Mouse (Mus musculus): Measurements from ENCODE around the gene Skap2. TPM values are rescaled to one million over a fixed set of nuclear protein-coding genes. Genes with fewer than 3 reads are reported as not detected.

Skap2 gene
- polyA plus RNA-seq, 1 experiment: 59.1 TPM

- Histone ChIP-seq H3K4me1 (ENCODE audit: control insufficient read depth, insufficient read depth, low read length) (no peaks in the 10 kb centered on the region), H3K4me3 (ENCODE audit: insufficient read depth, low read length) (no peak overlapping the region), H3K27ac (ENCODE audit: insufficient read depth, low read length) (no peak overlapping the region)
- TF ChIP-seq POLR2A (IDR thresholded peaks at IDR 0.05; ENCODE audit: low read depth, low read length) (no peak), CTCF (IDR thresholded peaks at IDR 0.05; ENCODE audit: borderline replicate concordance, insufficient read depth, low read length) (no peak)
Observed at GRCm38 (mm10) chr6:51958992-51959391, 53.4 kb downstream of the Skap2 start.

- Histone ChIP-seq H3K27ac (ENCODE audit: insufficient read depth, low read length) (no peak overlapping the region), H3K4me3 (ENCODE audit: insufficient read depth, low read length) (no peak overlapping the region), H3K4me1 (ENCODE audit: control insufficient read depth, insufficient read depth, low read length) (no peaks in the 10 kb centered on the region)
- TF ChIP-seq POLR2A (IDR thresholded peaks at IDR 0.05; ENCODE audit: low read depth, low read length): no peak
- no peak for TF ChIP-seq CTCF (IDR thresholded peaks at IDR 0.05; ENCODE audit: borderline replicate concordance, insufficient read depth, low read length)
Observed at GRCm38 (mm10) chr6:51956048-51956792, 56.1 kb downstream of the Skap2 start.

DNA sequence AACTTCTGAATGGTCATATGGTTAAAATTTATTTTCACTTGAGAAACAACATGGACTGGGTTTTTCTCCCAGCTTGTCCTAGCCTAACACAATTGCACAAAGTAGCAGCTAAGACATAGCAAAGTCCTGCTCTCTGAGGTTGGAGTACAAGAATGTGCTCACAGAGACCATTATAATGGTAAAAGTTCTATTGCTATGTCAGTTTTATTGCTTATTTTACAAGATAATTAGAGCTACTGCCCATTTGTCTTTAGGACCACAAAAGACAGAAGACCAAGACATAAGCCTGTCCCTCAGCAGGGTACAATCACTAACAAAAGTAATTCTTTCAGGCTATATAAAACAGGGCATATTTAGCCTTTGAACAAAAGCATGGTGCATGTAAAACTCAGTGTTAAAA lies 64.7 kb downstream of the Skap2 start:
- Histone ChIP-seq H3K4me3 (ENCODE audit: insufficient read depth, low read length) (no peak overlapping the region), H3K27ac (ENCODE audit: insufficient read depth, low read length) (no peak overlapping the region), H3K4me1 (ENCODE audit: control insufficient read depth, insufficient read depth, low read length) (no peaks in the 10 kb centered on the region)
- TF ChIP-seq POLR2A (IDR thresholded peaks at IDR 0.05; ENCODE audit: low read depth, low read length): no peak

DNA sequence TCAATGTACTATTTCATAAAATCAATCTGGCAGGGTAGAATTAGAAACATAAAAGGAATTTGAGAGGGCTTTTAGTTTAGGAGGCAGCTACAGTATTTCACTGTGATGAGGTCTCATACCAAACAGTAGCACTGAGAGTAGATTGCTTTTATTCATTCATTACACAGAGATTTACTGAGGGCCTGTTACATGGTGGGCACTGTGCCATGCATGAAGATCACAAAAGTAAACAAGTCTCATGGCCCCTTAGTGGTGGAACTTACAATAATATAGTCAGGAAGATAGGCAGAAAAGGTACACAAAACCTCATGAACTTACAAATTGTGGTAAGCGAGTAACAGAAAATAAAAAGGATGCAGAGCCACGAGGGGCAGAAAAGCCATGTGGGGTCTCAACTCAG lies 67.4 kb downstream of the Skap2 start:
- Histone ChIP-seq H3K4me3 (ENCODE audit: insufficient read depth, low read length) (no peak overlapping the region), H3K4me1 (ENCODE audit: control insufficient read depth, insufficient read depth, low read length) (no peaks in the 10 kb centered on the region), H3K27ac (ENCODE audit: insufficient read depth, low read length) (no peak overlapping the region)
- TF ChIP-seq POLR2A (IDR thresholded peaks at IDR 0.05; ENCODE audit: low read depth, low read length) (no peak), CTCF (IDR thresholded peaks at IDR 0.05; ENCODE audit: borderline replicate concordance, insufficient read depth, low read length) (no peak)

DNA sequence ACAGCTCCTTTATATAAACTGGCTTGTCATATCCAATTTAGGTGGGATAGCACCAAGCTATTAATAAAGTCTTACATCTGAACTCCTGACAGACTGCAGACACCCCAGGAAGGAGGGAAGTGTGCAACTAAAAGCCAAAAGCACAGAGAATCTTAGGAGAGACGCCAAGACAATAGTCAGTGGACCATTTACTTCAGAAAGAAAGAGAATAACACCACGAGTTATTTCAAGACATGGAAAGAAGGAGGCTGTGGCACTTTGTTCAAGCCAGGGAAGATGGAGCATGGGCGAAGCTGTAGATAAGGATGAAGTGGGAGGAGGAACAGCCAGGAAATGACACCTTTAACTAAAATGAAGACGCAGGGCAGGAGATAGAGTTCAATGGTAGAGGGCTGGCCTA lies 78.4 kb downstream of the Skap2 start:
- no peaks in the 10 kb centered on the region for H3K4me1 ChIP-seq (ENCODE audit: control insufficient read depth, insufficient read depth, low read length)
- TF ChIP-seq CTCF (IDR thresholded peaks at IDR 0.05; ENCODE audit: borderline replicate concordance, insufficient read depth, low read length): no peak
- no peak for TF ChIP-seq POLR2A (IDR thresholded peaks at IDR 0.05; ENCODE audit: low read depth, low read length)
- no peak overlapping the region for H3K4me3 ChIP-seq (ENCODE audit: insufficient read depth, low read length)
- no peak overlapping the region for H3K27ac ChIP-seq (ENCODE audit: insufficient read depth, low read length)

DNA sequence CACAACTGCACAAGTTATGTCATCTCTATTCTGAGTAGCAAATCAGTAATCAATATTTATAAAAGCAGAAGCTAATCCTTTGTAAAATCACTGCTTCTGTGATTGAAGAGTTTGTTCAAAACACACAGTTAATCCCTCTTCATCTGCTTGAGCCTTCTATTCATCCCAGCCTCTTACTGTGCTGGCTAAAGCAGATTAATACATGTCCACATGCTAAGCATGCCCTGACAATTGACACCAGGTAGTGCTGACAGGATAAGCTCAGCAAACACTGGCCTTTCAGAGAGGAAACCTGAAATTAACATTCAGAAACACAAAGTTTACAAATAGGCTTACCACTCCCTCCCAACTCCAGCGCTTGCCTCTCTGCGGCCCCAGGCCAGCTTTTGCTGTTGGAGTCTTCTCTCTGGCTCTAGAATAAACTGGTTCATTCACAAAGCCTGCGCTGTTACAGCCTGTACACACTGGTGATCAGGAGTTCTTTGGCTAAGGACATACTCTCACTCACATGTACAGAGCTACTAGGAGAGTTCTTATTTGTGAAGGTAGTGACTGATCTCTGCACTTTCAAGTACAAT lies 79.2 kb downstream of the Skap2 start:
- H3K27ac ChIP-seq (ENCODE audit: insufficient read depth, low read length): no peak overlapping the region
- TF ChIP-seq POLR2A (IDR thresholded peaks at IDR 0.05; ENCODE audit: low read depth, low read length): no peak
- no peak for TF ChIP-seq CTCF (IDR thresholded peaks at IDR 0.05; ENCODE audit: borderline replicate concordance, insufficient read depth, low read length)
- H3K4me3 ChIP-seq (ENCODE audit: insufficient read depth, low read length): no peak overlapping the region
- H3K4me1 ChIP-seq (ENCODE audit: control insufficient read depth, insufficient read depth, low read length): no peaks in the 10 kb centered on the region

DNA sequence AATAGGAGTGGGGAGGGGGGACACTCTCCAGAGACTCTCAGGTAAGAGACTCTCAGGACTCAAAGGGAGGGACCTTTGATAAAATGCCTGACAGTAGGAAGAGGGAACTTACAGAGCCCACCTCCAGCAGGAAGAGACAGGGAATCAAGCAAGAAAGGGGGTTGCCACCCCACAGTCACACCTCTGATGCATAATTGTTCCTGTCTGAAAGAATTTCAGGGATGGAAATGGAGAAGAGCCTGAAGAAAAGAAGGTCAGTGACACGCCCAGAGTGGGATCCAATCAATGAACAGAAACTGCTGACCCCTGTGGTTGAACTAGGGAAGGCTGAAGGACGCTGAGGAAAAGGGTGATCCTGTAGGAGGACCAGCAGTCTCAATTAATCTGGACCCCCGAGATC lies 85.2 kb downstream of the Skap2 start:
- H3K27ac ChIP-seq (ENCODE audit: insufficient read depth, low read length): no peak overlapping the region
- no peaks in the 10 kb centered on the region for H3K4me1 ChIP-seq (ENCODE audit: control insufficient read depth, insufficient read depth, low read length)
- H3K4me3 ChIP-seq (ENCODE audit: insufficient read depth, low read length): no peak overlapping the region
- TF ChIP-seq CTCF (IDR thresholded peaks at IDR 0.05; ENCODE audit: borderline replicate concordance, insufficient read depth, low read length) (no peak), POLR2A (IDR thresholded peaks at IDR 0.05; ENCODE audit: low read depth, low read length) (no peak)

- Histone ChIP-seq H3K4me1 (ENCODE audit: control insufficient read depth, insufficient read depth, low read length) (no peaks in the 10 kb centered on the region), H3K27ac (ENCODE audit: insufficient read depth, low read length) (no peak overlapping the region), H3K4me3 (ENCODE audit: insufficient read depth, low read length) (no peak overlapping the region)
- no peak for TF ChIP-seq POLR2A (IDR thresholded peaks at IDR 0.05; ENCODE audit: low read depth, low read length)
- TF ChIP-seq CTCF (IDR thresholded peaks at IDR 0.05; ENCODE audit: borderline replicate concordance, insufficient read depth, low read length): no peak
Observed at GRCm38 (mm10) chr6:51921831-51922230, 90.5 kb downstream of the Skap2 start.

GRCm38 (mm10) chr6:51908495-51908894 lies 103.9 kb downstream of the Skap2 start:
- Histone ChIP-seq H3K27ac (ENCODE audit: insufficient read depth, low read length) (no peak overlapping the region), H3K4me1 (ENCODE audit: control insufficient read depth, insufficient read depth, low read length) (peaks cover 2% of the 10 kb centered on the region; the same call in 1 of the 2 replicates), H3K4me3 (ENCODE audit: insufficient read depth, low read length) (no peak overlapping the region)
- TF ChIP-seq POLR2A (IDR thresholded peaks at IDR 0.05; ENCODE audit: low read depth, low read length) (no peak), CTCF (IDR thresholded peaks at IDR 0.05; ENCODE audit: borderline replicate concordance, insufficient read depth, low read length) (no peak)

DNA sequence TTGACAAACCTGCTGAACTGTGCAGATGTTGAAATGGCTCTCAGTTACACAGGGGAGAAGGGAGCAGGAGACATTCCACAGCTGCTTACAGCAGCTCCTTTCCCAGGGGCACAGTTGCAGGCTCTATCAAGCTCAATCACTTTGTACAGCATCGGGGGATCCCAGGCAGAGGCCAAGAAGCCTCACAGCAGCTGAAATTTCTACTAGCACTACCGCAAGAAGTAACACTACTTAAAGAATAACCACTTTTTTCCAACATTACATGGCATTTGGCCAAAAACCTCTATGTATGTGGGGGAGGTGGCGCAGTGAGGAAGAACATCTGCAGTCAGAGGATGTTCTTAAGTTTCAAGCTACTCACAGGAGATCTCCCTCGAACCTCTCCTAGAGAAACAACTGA lies 106.7 kb downstream of the Skap2 start:
- Histone ChIP-seq H3K27ac (ENCODE audit: insufficient read depth, low read length) (peak overlapping the region; percentile 28; the same call in 1 of the 2 replicates), H3K4me1 (ENCODE audit: control insufficient read depth, insufficient read depth, low read length) (peaks cover 2% of the 10 kb centered on the region; the same call in 1 of the 2 replicates), H3K4me3 (ENCODE audit: insufficient read depth, low read length) (no peak overlapping the region)
- TF ChIP-seq POLR2A (IDR thresholded peaks at IDR 0.05; ENCODE audit: low read depth, low read length) (no peak), CTCF (IDR thresholded peaks at IDR 0.05; ENCODE audit: borderline replicate concordance, insufficient read depth, low read length) (no peak)

Data from embryonic fibroblast, embryonic 13.5 days (primary cell).